ENCODE assay signal across 7 mouse cellular contexts in genomic region chr16:42907283-42907701, GRCm38 (mm10). TPM values are rescaled to one million over a fixed set of nuclear protein-coding genes. Genes with fewer than 3 reads are reported as not detected.
A peak's percentile ranks its signal among the peaks of the same experiment; 100 is the strongest.
DNase-seq lines count a peak whose midpoint lies in the region; ATAC-seq and TF ChIP-seq lines count a peak whose summit lies in the region.

No protein-coding gene starts in this region.

- ATAC-seq in activated CD4-positive, CD25-positive, alpha-beta regulatory T cell, adult 4 months: peak; percentile 88
- ATAC-seq in forebrain, embryonic 13.5 days: peak; percentile 82
- ATAC-seq in hindbrain, embryonic 16.5 days: peak; percentile 76
- ATAC-seq in liver, embryonic 12.5 days: no peak; the same call in 1 of the 2 replicates

- no peaks in the 10 kb centered on the region for H3K27me3 ChIP-seq in forebrain, embryonic 13.5 days
- no peaks in the 10 kb centered on the region for H3K27me3 ChIP-seq in hindbrain, embryonic 16.5 days (replicated peaks; ENCODE audit: control insufficient read depth, insufficient read depth, low read length)
- H3K27me3 ChIP-seq in liver, embryonic 12.5 days (replicated peaks): no peaks in the 10 kb centered on the region
- H3K27me3 ChIP-seq in myocyte (ENCODE audit: control insufficient read depth, insufficient read depth, insufficient read length): no peaks in the 10 kb centered on the region

- 6% methylated on average over 4 of the region's 4 CpGs for WGBS in forebrain, embryonic 13.5 days
- 27% methylated on average over 4 of the region's 4 CpGs for WGBS in hindbrain, embryonic 16.5 days
- WGBS in liver, embryonic 12.5 days (ENCODE audit: insufficient replicate concordance): 45% methylated on average over 4 of the region's 4 CpGs

- TF ChIP-seq POLR2A in myocyte (IDR thresholded peaks at IDR 0.05; ENCODE audit: insufficient read length, low read depth): no peak

- no peaks in the 10 kb centered on the region for H3K36me3 ChIP-seq in forebrain, embryonic 13.5 days (ENCODE audit: poor library complexity, severe bottlenecking)
- no peaks in the 10 kb centered on the region for H3K36me3 ChIP-seq in hindbrain, embryonic 16.5 days (ENCODE audit: control insufficient read depth, insufficient read depth, low read length)
- no peaks in the 10 kb centered on the region for H3K36me3 ChIP-seq in liver, embryonic 12.5 days
- no peaks in the 10 kb centered on the region for H3K36me3 ChIP-seq in myocyte (ENCODE audit: control insufficient read depth, insufficient read depth)

- H3K9ac ChIP-seq in forebrain, embryonic 13.5 days: peak overlapping the region; percentile 57
- peak overlapping the region; percentile 62 for H3K9ac ChIP-seq in hindbrain, embryonic 16.5 days (ENCODE audit: low read depth, low read length)
- H3K9ac ChIP-seq in liver, embryonic 12.5 days: 0 out of 2 replicates have a peak overlapping the region, but pooled peaks have one; percentile 12

- H3K79me2 ChIP-seq in myocyte (ENCODE audit: control insufficient read depth, insufficient read depth): no peaks in the 10 kb centered on the region

- H3K4me2 ChIP-seq in forebrain, embryonic 13.5 days: peak overlapping the region; percentile 58
- H3K4me2 ChIP-seq in hindbrain, embryonic 16.5 days (ENCODE audit: low read length): peak overlapping the region; percentile 51
- peak overlapping the region; percentile 44 for H3K4me2 ChIP-seq in liver, embryonic 12.5 days
- H3K4me2 ChIP-seq in myocyte (ENCODE audit: low read depth): peak overlapping the region; percentile 46

- H3ac ChIP-seq in myocyte (ENCODE audit: control insufficient read depth, insufficient read length): no peak overlapping the region

- peak; percentile 62 for DNase-seq in CD4-positive, CD25-positive, alpha-beta regulatory T cell, adult 2 months (ENCODE audit: low read depth, low spot score)
- no peak for DNase-seq in embryo, embryonic 10 days (ENCODE audit: low spot score)

- peak overlapping the region; percentile 26 for H3K4me3 ChIP-seq in forebrain, embryonic 13.5 days
- peak overlapping the region; percentile 21 for H3K4me3 ChIP-seq in hindbrain, embryonic 16.5 days (ENCODE audit: low read length)
- H3K4me3 ChIP-seq in liver, embryonic 12.5 days: peak overlapping the region; percentile 21
- no peak overlapping the region for H3K4me3 ChIP-seq in myocyte

- H3K9me3 ChIP-seq in forebrain, embryonic 13.5 days (replicated peaks): no peaks in the 10 kb centered on the region
- no peaks in the 10 kb centered on the region for H3K9me3 ChIP-seq in hindbrain, embryonic 16.5 days (ENCODE audit: control insufficient read depth, low read length)
- no peaks in the 10 kb centered on the region for H3K9me3 ChIP-seq in liver, embryonic 12.5 days (replicated peaks)

- H3K4me1 ChIP-seq in forebrain, embryonic 13.5 days: peaks cover 26% of the 10 kb centered on the region
- H3K4me1 ChIP-seq in hindbrain, embryonic 16.5 days (ENCODE audit: control insufficient read depth, insufficient read depth, low read depth, low read length): no peaks in the 10 kb centered on the region
- no peaks in the 10 kb centered on the region for H3K4me1 ChIP-seq in liver, embryonic 12.5 days

- peak overlapping the region; percentile 60 for H3K27ac ChIP-seq in forebrain, embryonic 13.5 days
- peak overlapping the region; percentile 52 for H3K27ac ChIP-seq in hindbrain, embryonic 16.5 days (ENCODE audit: low read depth, low read length)
- 0 out of 2 replicates have a peak overlapping the region, but pooled peaks have one; percentile 3 for H3K27ac ChIP-seq in liver, embryonic 12.5 days

TF ChIP-seq in myocyte, 11 proteins besides CTCF, POLR2A, EP300 and RAD21:
- no peak for TF ChIP-seq MAX (IDR thresholded peaks at IDR 0.05; ENCODE audit: low read depth)
- no peak for TF ChIP-seq REST (IDR thresholded peaks at IDR 0.05; ENCODE audit: insufficient read depth, insufficient read length)
- no peak for TF ChIP-seq TCF12 (IDR thresholded peaks at IDR 0.05; ENCODE audit: insufficient read depth, poor library complexity, severe bottlenecking)
- TF ChIP-seq CEBPB (IDR thresholded peaks at IDR 0.05; ENCODE audit: insufficient read depth, poor library complexity, severe bottlenecking): no peak
- TF ChIP-seq E2F4 (IDR thresholded peaks at IDR 0.05; ENCODE audit: insufficient read depth): no peak
- no peak for TF ChIP-seq SRF (IDR thresholded peaks at IDR 0.05; ENCODE audit: control insufficient read depth, insufficient read length, low read depth)
- TF ChIP-seq USF1 (IDR thresholded peaks at IDR 0.05; ENCODE audit: low read depth): no peak
- no peak for TF ChIP-seq MYOG (IDR thresholded peaks at IDR 0.05; ENCODE audit: control insufficient read depth in 1 of 3, insufficient read depth in 1 of 3, insufficient read length in 2 of 3, low read depth in 2 of 3)
- no peak for TF ChIP-seq MYOD1 (IDR thresholded peaks at IDR 0.05; ENCODE audit: control insufficient read depth in 1 of 3, insufficient read length in 2 of 3, low read depth in 2 of 3)
- no peak for TF ChIP-seq TCF3 (IDR thresholded peaks at IDR 0.05; ENCODE audit: insufficient read length, low read depth)
- no peak for TF ChIP-seq POLR2AphosphoS2 (IDR thresholded peaks at IDR 0.05; ENCODE audit: insufficient read length, low read depth)
TF ChIP-seq in myocyte: peak in this region for 0.

RNA-seq across cellular contexts. Expression of gene Zbtb20, which starts 31.6 kb away (rescaled TPM):
- 10 to 100 TPM; 41.3 to 43.4 TPM for polyA plus RNA-seq in activated CD4-positive, CD25-positive, alpha-beta regulatory T cell, adult 4 months (2017; shearing (Covaris generic))
- polyA plus RNA-seq in forebrain, embryonic 13.5 days (2015; fragmentation: Nextera tagmentation; extraction: Ambion mirVana): 79.7 and 84.9 TPM in 2 replicates
- 46.6 and 53.3 TPM in 2 replicates for polyA plus RNA-seq in hindbrain, embryonic 16.5 days (2015; fragmentation: Nextera tagmentation; extraction: Ambion mirVana)
- 3.8 and 4.0 TPM in 2 replicates for polyA plus RNA-seq in liver, embryonic 12.5 days (2016; fragmentation: Nextera tagmentation; extraction: Ambion mirVana)
- 5.0 TPM for polyA plus RNA-seq in myocyte (2012; fragmentation: generic; extraction: Trizol)

Comparison
In these comparisons a context has a peak if more than half of its experiments do, and no peak if none do; other contexts are left out.
1. H3K27ac ChIP-seq: peak in every context shown above with its lines; median percentile 60 in forebrain, embryonic 13.5 days; 52 in hindbrain, embryonic 16.5 days; 3 in liver, embryonic 12.5 days.
2. H3K9ac ChIP-seq: peak in every context shown above with its lines; median percentile 62 in hindbrain, embryonic 16.5 days; 57 in forebrain, embryonic 13.5 days; 12 in liver, embryonic 12.5 days.